Mouse (Mus musculus) layer of hippocampus, postnatal 10 days (tissue): ENCODE measurements around the gene Sh3d21. TPM values are rescaled to one million over a fixed set of nuclear protein-coding genes. Genes with fewer than 3 reads are reported as not detected.
A peak's percentile ranks its signal among the peaks of the same experiment; 100 is the strongest.

ENCODE experiments used
- DNase-seq, 2 experiments: peaks; one replicate each; pipeline ENCODE4 v3.0.0; 2021; ENCODE audit warnings: low spot score in 2 of 2
- total RNA-seq, 2 experiments: library from RNA; stranded (reverse); gene quantifications; 2 replicates each; pipeline ENCODE4 v1.2.3; 2021

Gene Sh3d21
- total RNA-seq, 2 experiments from 2014 or later, result 1.0 to 1.1 TPM

GRCm38 (mm10) chr4:126147533-126148160 lies 15.6 kb downstream of the Sh3d21 start, which contains the start of gene Eva1b:
Gene Eva1b (plus strand): TSS chr4:126147744.
- no peak for DNase-seq

DNA sequence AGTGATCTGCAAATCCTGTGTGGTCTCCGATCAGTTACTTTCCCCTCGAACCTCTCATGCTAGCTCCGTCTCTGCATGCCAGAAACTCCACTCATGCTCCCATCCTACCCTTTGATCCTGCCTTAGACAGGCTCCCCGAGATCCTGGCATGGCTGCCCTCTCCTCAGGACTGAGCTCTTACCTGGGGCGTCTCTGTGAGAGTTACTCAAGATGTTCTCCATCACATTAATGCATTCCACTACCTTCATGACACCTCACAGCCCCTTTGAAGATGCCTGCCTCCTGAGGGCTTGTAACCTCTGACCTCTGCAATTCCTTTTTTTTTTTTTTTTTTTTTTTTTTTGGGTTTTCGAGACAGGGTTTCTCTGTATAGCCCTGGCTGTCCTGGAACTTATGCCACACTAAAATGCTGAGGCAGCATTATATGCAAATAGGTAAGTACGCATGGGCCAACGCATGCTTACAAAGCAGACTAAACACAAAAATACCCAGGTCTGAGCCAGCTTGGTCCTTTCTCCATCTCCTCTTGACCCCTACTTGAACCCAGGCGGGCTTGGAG lies 16.2 kb downstream of the Sh3d21 start:
- DNase-seq, result no peak

DNA sequence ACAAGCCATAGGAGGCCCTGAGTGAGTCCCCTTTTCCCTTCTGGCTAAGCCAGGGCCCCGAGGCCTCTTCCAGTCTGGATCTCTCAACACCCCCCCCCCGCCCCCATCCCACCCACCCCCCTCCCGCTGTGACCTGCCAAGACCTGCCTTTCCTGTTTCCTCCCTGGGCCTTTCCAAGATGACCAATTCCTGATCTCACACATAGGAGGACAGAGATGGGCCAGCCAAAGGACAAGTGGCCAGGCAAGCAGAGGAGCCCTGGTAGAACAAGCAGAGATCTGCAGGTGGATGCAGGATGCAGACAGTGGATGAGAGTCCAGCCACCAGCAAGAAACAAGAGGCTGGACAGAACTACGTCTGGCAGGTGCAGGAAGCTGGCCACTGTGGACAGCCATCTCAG lies 17.9 kb downstream of the Sh3d21 start:
- no peak for DNase-seq

GRCm38 (mm10) chr4:126141021-126141420 lies 22.3 kb downstream of the Sh3d21 start:
- DNase-seq, result no peak

DNA sequence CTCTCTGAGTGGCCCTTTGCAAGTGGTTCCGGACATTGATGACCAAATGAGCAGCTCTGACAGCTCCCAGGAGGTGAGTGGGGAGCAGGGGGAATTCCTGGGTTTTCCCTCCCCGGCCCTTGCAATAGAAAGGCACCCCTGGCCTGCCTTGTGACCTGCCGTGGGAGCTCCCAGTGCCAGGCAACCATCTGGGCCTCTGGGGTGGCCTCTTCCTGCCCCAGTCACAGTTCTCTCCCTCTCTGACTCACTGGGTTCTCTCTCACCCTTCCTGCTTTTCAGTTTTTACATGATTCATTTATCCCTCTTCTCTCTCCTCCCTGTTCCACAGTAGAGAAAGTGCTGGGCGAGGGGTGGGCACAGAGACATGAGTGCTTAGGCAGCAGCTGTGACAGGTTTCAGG lies 25.5 kb downstream of the Sh3d21 start:
- no peak for DNase-seq

DNA sequence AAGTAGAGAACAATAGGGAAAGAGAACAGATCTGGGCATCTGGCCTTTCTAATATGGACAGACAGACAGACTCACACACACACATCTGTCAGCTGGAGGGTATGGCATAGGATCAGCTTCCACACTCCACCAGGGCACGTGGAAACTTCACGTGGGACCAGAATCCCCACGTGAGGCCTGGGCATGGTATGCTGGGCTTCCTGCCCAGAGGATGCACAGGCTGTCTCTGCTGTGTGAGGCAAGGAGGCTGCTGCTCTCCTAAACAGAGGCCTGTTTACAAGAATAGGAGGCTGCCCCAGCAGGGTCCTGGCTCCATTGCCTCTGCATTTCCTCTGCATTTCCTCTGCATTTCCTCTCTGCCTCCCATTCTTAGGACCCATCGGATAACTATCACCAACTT lies 28.7 kb downstream of the Sh3d21 start:
- DNase-seq, result no peak

GRCm38 (mm10) chr4:126134236-126134635 lies 29.1 kb downstream of the Sh3d21 start:
- DNase-seq, result no peak

- no peak for DNase-seq
Observed at GRCm38 (mm10) chr4:126132636-126133264, 30.5 kb downstream of the Sh3d21 start.

DNA sequence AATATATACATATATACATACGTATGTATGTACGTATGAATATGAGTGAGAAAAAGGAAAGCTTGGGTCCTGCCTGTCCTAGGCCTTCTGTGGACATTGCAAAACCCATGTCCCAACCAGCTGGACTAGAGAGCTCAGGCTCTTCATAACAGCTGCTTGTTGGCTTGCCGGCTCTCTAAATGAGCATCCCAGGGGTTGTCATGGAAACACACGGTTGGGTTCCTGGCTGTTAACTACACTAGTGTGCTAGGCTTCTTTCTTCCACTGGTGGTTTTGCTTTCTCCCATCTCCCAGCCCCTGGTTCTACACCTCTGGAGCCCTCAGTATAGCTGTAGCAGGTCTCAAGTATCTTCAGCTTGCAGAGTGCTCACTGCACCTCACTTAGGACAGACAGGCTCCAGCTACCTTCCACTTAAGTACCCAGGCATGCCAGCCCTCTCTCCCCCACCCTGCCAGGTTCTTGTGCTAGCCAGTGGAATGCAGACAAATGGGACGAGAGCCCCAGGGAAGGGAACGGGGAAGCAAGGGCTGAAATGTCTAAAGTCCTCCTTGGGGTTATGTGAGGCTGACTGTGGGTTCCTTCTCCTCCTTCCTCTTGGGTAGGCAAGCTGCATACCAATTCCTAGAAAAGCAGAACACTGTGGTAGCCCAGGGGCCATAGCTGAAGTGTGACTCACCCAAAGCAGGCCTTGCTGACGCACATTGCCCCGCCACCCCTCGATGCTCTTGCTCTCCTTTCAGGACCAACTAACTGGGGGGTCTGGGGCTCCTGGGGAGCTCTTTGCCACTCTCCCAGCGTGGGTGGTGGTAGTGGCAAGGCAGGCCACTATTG lies 31.8 kb downstream of the Sh3d21 start:
- DNase-seq, result peak; percentile 57 to 66

DNA sequence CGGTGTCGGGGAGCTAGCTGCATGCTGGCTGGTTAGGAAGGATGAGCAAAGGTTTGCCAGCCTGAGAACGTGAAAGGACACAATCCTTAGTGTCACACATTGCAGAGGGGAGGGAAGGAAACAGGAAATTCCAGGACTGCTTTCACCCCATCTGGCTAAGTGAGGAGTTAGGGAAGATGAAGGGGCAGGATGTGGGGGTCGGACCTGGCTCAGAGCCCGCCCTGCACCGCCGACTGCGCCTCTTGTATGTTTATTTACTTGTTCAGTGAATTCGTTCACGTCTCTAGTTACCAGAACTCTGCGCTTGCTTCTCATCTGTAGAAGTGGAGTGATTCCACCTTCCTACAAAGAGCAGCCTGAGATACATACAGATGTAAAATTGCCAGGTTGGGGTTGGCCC lies 32.8 kb downstream of the Sh3d21 start:
- no peak for DNase-seq

DNA sequence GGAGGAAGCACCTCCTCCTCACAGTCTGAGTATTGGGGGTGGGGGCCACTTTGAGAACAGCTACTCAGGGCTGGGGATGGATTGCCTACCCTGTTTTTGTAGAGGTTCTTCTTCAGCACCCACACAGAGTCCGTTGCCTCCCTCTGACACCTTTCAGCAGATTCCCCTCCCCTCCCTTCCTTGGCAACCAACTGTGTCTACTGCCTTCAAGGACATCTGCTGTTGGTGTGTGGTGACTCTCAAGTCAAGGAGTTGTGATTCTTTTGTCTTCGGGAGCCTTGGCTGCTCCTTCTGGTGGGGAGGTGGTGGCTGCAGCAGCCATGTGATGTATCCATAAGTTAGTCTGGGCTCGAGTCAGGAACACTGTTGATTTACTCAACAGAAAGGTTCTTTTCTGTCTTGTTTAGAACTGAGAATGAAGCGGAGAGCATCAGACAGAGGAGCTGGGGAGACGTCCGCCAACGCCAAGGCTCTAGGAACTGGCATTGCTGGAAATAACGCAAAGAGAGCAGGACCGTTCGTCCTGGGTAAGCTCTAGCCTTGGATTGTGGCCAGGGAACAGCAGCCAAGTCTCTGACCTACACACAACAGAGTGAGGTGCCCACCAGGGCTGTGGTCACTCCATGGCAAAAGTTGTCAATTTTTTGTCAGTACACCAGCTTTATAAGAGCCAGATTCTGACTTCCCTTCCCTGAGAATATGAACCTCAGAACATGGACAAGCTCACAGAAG lies 39.8 kb downstream of the Sh3d21 start:
- no peak for DNase-seq

DNA sequence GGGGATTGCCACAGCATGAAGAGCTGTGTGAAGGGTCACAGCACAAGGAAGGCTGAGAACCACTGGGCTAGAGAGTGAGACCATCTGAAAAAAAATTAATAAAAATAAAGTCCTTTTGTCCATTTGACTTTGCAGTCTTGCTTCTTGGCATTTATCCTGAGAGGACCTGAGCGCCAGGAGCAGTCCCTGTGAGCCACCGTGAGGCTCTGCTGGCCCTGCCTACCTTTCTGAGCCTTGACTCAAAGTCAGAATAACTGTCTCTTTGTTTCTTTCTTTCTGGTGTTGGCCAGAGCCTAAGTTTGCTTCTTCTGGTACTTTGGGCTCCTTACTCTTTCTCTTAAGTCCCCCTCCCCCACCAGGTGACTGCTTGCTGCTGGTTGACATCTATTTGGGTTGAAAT lies 42.8 kb downstream of the Sh3d21 start:
- no peak for DNase-seq

DNA sequence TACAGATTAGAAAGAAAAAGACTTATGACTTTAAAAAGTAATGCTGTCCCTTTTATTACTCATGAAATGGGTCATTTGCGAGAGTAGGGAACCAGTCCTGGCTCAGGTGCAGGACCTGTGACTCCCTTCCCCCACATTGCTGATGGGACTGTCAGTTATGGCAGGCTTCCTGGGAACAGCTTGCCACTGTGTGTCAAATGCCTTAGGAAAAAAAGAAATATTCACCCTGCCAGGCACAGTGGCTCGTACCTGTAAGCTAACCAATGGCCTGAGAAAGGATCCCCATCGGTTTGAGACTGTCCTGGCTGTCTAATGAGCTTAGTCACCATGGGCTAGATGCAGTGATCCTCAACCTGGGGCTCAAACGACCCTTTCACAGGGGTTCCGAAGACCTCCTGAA lies 43.2 kb downstream of the Sh3d21 start:
- DNase-seq, result no peak

DNA sequence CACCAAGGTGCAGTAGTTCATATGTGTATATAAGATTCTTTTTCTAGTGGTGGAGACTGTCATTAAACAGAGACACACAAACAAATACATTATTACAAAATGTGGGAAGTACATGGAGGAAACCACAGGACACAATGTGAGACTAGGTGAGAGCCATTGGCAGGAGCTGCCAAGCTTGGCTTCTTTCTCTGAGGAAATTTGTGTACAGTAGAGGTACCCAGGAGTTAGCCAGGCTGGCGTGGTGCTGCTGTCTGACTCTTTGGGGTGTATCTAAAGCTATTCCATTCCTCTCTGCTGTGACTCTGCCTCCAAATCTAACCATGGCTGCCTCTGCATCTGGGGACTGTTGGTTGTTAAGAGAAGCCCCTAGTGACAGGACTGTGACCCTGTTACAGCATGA lies 44.2 kb downstream of the Sh3d21 start:
- no peak for DNase-seq

DNA sequence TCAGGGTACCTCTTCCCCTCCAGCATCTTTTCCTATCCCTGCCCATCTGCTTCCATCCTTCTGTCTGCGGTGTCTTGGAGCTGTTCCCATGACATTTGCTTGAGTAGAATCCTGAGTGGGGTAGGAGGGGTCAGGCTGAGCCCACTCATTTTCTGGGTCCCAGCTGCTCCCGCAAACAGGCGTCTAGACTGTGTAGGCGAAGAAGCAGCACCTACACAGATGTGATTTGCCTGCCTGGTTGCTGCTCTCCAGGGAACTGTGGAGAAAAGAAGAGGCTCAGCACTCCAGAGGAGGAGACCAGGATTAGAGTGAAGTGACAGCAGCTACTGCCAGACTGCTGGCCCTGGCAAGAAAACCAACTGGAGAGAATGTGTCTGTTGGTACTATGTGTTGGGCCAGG lies 44.6 kb downstream of the Sh3d21 start:
- DNase-seq, result peak in 1 of 2 experiments; percentile 32

GRCm38 (mm10) chr4:126117116-126117515 lies 46.2 kb downstream of the Sh3d21 start:
- DNase-seq, result no peak

- no peak for DNase-seq
Observed at GRCm38 (mm10) chr4:126115871-126116521, 47.3 kb downstream of the Sh3d21 start.

DNA sequence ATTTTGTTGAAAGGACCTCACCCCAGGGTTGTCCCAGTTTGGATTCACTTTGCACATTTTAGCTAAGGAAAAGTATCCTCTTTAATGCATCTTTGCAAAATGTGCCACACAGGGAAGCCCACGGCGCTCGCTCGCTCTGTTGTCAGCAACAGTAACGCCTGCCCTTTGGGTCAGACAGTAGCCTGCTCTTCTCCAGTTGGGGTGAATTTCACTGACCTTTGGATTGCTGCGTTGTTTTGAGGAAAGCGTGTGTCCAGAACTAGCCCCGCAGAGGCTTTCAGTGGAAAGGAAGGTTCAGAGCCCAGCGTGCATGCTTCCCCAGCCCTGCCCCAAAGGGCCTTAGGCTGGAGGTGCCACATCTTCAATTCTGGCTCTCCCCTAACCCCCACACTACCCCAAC lies 47.9 kb downstream of the Sh3d21 start:
- no peak for DNase-seq

DNA sequence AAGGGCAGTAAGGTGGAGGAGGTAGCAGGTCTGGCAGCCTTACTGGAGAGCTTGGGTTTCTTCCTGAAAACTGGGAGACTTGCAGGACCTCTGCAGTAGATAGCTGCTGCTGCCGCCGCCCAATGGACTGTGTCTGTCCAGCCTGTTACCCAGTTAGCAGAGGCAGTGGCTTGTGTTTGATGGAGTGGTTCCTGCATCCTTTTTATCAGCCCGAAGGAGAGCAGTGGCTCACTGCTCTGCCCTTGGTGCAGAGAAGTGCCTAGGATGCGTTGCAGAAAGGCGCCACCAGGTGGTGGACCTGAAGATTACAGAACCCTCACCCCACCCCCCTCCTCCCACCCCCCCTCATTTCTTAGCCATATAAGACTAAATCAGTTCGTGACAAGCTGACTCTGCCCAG lies 49.3 kb downstream of the Sh3d21 start:
- DNase-seq, result peak; percentile 54 to 60

- no peak for DNase-seq
Observed at GRCm38 (mm10) chr4:126113243-126113642, 50.0 kb downstream of the Sh3d21 start.

- DNase-seq, result no peak
Observed at GRCm38 (mm10) chr4:126111153-126111549, 52.1 kb downstream of the Sh3d21 start.
